Mouse (Mus musculus) CH12.LX (cell line): ENCODE measurements around the gene Lpar3.

Experiments
- CTCF ChIP-seq, 2 experiments: IDR thresholded peaks in 1 of 2; conservative IDR thresholded peaks in 1 of 2; 2 replicates each; pipeline ENCODE4 v1.5.1; 2011 to 2012; ENCODE audit warnings: low read depth in 2 of 2, low read length in 2 of 2, improper control_type of control experiment in 1 of 2, inconsistent platforms in 1 of 2, mild to moderate bottlenecking in 1 of 2, moderate library complexity in 1 of 2
- EP300 ChIP-seq: IDR thresholded peaks from 2 replicates; pipeline ENCODE4 v1.6.1; 2011; ENCODE audit warnings: low read length, improper control_type of control experiment
- JUN ChIP-seq: IDR thresholded peaks from 2 replicates; pipeline ENCODE4 v1.6.1; 2011; ENCODE audit warnings: low read depth, mild to moderate bottlenecking, low read length, improper control_type of control experiment, moderate library complexity; ENCODE audit not compliant: insufficient read depth
- MAFK ChIP-seq: IDR thresholded peaks from 2 replicates; pipeline ENCODE4 v1.6.1; 2011; ENCODE audit warnings: low read length, improper control_type of control experiment; ENCODE audit not compliant: insufficient replicate concordance
- MAZ ChIP-seq: IDR thresholded peaks from 2 replicates; pipeline ENCODE4 v1.6.1; 2012; ENCODE audit warnings: low read depth, mild to moderate bottlenecking, inconsistent platforms, low read length, improper control_type of control experiment, moderate library complexity
- MEF2A ChIP-seq: IDR thresholded peaks from 2 replicates; pipeline ENCODE4 v1.6.1; 2014; ENCODE audit warnings: low read depth, mild to moderate bottlenecking, inconsistent platforms, low read length, improper control_type of control experiment, borderline replicate concordance
- POLR2A ChIP-seq: IDR thresholded peaks from 2 replicates; pipeline ENCODE4 v1.6.1; 2011; ENCODE audit warnings: low read depth, mild to moderate bottlenecking, improper control_type of control experiment, low read length
- POLR2AphosphoS2 ChIP-seq: IDR thresholded peaks from 2 replicates; pipeline ENCODE4 v1.6.1; 2011; ENCODE audit warnings: low read depth, low read length, improper control_type of control experiment
- TBP ChIP-seq: conservative IDR thresholded peaks from 2 replicates; pipeline ENCODE4 v1.6.1; 2011; ENCODE audit warnings: low read depth, low read length, improper control_type of control experiment
- TCF12 ChIP-seq: IDR thresholded peaks from 2 replicates; pipeline ENCODE4 v1.6.1; 2014; ENCODE audit warnings: low read depth, mild to moderate bottlenecking, inconsistent platforms, low read length, improper control_type of control experiment

- TF ChIP-seq CTCF (conservative IDR thresholded peaks at IDR 0.05 in 1 of 2, IDR thresholded peaks at IDR 0.05 in 1 of 2; ENCODE audit: low read depth in 2 of 2, low read length in 2 of 2): no peak
- TF ChIP-seq TCF12: no peak
- no peak for TF ChIP-seq TBP
- no peak for TF ChIP-seq POLR2A
- TF ChIP-seq MAFK: no peak
- TF ChIP-seq JUN: no peak
- no peak for TF ChIP-seq POLR2AphosphoS2
- no peak for TF ChIP-seq EP300
- no peak for TF ChIP-seq MAZ
- no peak for TF ChIP-seq MEF2A
Observed at GRCm38 (mm10) chr3:146317911-146318310, 97.1 kb downstream of the Lpar3 start.
